Mouse (Mus musculus) spleen, adult 2 months (tissue): Measurements from ENCODE around the gene Papss2.

Source experiments
- CTCF ChIP-seq: fragments of 200-500 bp; IDR thresholded peaks from 2 replicates; pipeline ENCODE4 v1.5.1; 2011; ENCODE audit warnings: mild to moderate bottlenecking, inconsistent platforms; ENCODE audit not compliant: insufficient read depth, insufficient read length, insufficient replicate concordance; ENCODE audit errors: extremely low read depth
- POLR2A ChIP-seq: fragments of 200-500 bp; IDR thresholded peaks from 2 replicates; pipeline ENCODE4 v1.6.1; 2011; ENCODE audit warnings: low read depth, low read length, inconsistent platforms

- TF ChIP-seq POLR2A (no peak), CTCF (peak; percentile 84; the same call in 1 of the 2 replicates)
Measured at GRCm38 (mm10) chr19:32715201-32715600, 119.6 kb downstream of the Papss2 start.
